Mouse (Mus musculus) kidney, adult 2 months (tissue): ENCODE measurements around the gene Arrb1.

Experiments
- CTCF ChIP-seq: fragments of 200-500 bp; conservative IDR thresholded peaks from 2 replicates; pipeline ENCODE4 v1.5.1; 2011; ENCODE audit warnings: low read depth, mild to moderate bottlenecking, control low read depth, low read length, moderate library complexity, mixed read lengths; ENCODE audit not compliant: insufficient read depth, insufficient read length
- POLR2A ChIP-seq: fragments of 200-500 bp; IDR thresholded peaks from one replicate; pipeline ENCODE4 v1.6.1; 2011; ENCODE audit warnings: low read depth, low read length, control low read depth

DNA sequence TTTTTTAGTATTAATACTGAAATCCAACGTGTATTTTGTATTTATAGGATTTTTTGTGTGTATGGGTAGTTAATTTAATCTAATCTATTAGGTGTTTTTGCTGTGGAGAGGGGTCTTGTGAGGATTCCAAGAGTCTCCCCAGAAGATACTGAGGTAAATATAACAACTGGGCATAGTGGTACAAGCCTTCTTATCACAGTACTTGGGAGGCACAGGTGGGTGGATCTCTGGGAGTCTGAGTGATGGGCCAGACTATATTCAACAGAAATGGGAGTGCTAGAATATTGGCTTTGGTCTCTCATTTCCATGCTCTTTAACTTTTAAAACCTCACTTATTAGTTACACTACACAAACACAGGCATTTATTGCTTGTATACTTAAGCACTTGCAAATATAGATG, 34.1 kb upstream of the Arrb1 start:
- TF ChIP-seq CTCF (no peak), POLR2A (no peak)
